26 mouse cellular contexts compared by ENCODE assay signal in genomic region chr12:24777761-24778160, GRCm38 (mm10).
"Had no signal": no experiment of that assay in that cellular context is flagged by ENCODE, and none has a peak within 500 bp of the region (broad histone marks: within the 10 kb centered on the region; RNA-seq: fewer than 3 reads in every experiment).

No protein-coding gene starts in this region.

- H3K27me3 ChIP-seq: embryonic facial prominence, embryonic 12.5 days; embryonic facial prominence, embryonic 13.5 days; embryonic facial prominence, embryonic 15.5 days; forebrain, embryonic 13.5 days; forebrain, embryonic 15.5 days had no signal

- H3K27ac ChIP-seq: embryonic facial prominence, embryonic 10.5 days; embryonic facial prominence, embryonic 12.5 days; embryonic facial prominence, embryonic 13.5 days; embryonic facial prominence, embryonic 15.5 days; forebrain, embryonic 10.5 days; forebrain, embryonic 12.5 days; forebrain, embryonic 13.5 days; forebrain, embryonic 15.5 days; gastrocnemius, adult 2 months; heart, adult 2 months had no signal

- H3K4me3 ChIP-seq: embryonic facial prominence, embryonic 10.5 days; embryonic facial prominence, embryonic 12.5 days; embryonic facial prominence, embryonic 13.5 days; embryonic facial prominence, embryonic 15.5 days; erythroblast, embryonic 14.5 days; forebrain, embryonic 10.5 days; forebrain, embryonic 12.5 days; forebrain, embryonic 13.5 days; forebrain, embryonic 15.5 days; gastrocnemius, adult 2 months; heart, adult 2 months had no signal

- H3K4me1 ChIP-seq: embryonic facial prominence, embryonic 12.5 days; embryonic facial prominence, embryonic 15.5 days; forebrain, embryonic 10.5 days; forebrain, embryonic 12.5 days; forebrain, embryonic 13.5 days; forebrain, embryonic 15.5 days had no signal

- DNase-seq: cerebellum, adult 2 months; cerebellum, adult 8-10 months; cerebellum, adult 9-10 months; cerebellum, adult 9-11 months; cerebellum, postnatal 10 days; cerebellum, postnatal 14 days; cerebellum, postnatal 25 days; cerebellum, postnatal 36 days; embryo, embryonic 11 days; forebrain, postnatal 0 days; gastrocnemius, adult 2 months; gastrocnemius, postnatal 10 days; gastrocnemius, postnatal 14 days; gastrocnemius, postnatal 25 days; gastrocnemius, postnatal 36 days; heart, adult 18-20 months; heart, adult 2 months had no signal

- H3K9me3 ChIP-seq: embryonic facial prominence, embryonic 10.5 days; embryonic facial prominence, embryonic 12.5 days; embryonic facial prominence, embryonic 13.5 days; embryonic facial prominence, embryonic 15.5 days; forebrain, embryonic 10.5 days; forebrain, embryonic 12.5 days; forebrain, embryonic 13.5 days; forebrain, embryonic 15.5 days had no signal

- H3K36me3 ChIP-seq: embryonic facial prominence, embryonic 10.5 days; embryonic facial prominence, embryonic 12.5 days; embryonic facial prominence, embryonic 13.5 days; embryonic facial prominence, embryonic 15.5 days; forebrain, embryonic 10.5 days; forebrain, embryonic 12.5 days; forebrain, embryonic 15.5 days had no signal
